Mouse (Mus musculus) limb, embryonic 12.5 days (tissue): ENCODE measurements around the gene Raly. TPM values are rescaled to one million over a fixed set of nuclear protein-coding genes. Genes with fewer than 3 reads are reported as not detected.
A peak's percentile ranks its signal among the peaks of the same experiment; 100 is the strongest.
"Not testable (repeated sequence)": the region's sequence is repeated elsewhere in the genome, so short reads cannot be mapped to it uniquely, and the experiment has no call there.

ENCODE experiments used
- ATAC-seq: fragments of 200-750 bp; cut with Nextera tagmentation; 2 replicates; pipeline ENCODE4 v1.8.0; 2017; ENCODE audit warnings: low read depth, moderate TSS enrichment; ENCODE audit not compliant: insufficient number of reproducible peaks, insufficient read depth, low FRiP score, low TSS enrichment
- H3K27ac ChIP-seq: fragments of 300-500 bp; sonication (generic); 2 replicates; pipeline ENCODE4 v1.5.1; 2016; ENCODE audit warnings: mild to moderate bottlenecking, moderate library complexity
- H3K27me3 ChIP-seq: fragments of 300-500 bp; sonication (generic); 2 replicates; pipeline ENCODE4 v1.6.1; 2016; ENCODE audit warnings: mild to moderate bottlenecking, moderate library complexity
- H3K36me3 ChIP-seq: fragments of 300-500 bp; sonication (generic); 2 replicates; pipeline ENCODE4 v1.6.1; 2016; ENCODE audit warnings: mild to moderate bottlenecking, moderate library complexity
- H3K4me1 ChIP-seq: fragments of 300-500 bp; sonication (generic); replicated peaks from 2 replicates; pipeline ENCODE4 v1.6.1; 2016
- H3K4me2 ChIP-seq: fragments of 300-500 bp; sonication (generic); 2 replicates; pipeline ENCODE4 v1.6.1; 2016; ENCODE audit warnings: mild to moderate bottlenecking, moderate library complexity
- H3K4me3 ChIP-seq: fragments of 300-500 bp; sonication (generic); replicated peaks from 2 replicates; pipeline ENCODE4 v1.5.1; 2016; ENCODE audit warnings: mild to moderate bottlenecking
- H3K9ac ChIP-seq: fragments of 300-500 bp; sonication (generic); replicated peaks from 2 replicates; pipeline ENCODE4 v1.6.1; 2016; ENCODE audit warnings: mild to moderate bottlenecking, moderate library complexity
- H3K9me3 ChIP-seq: fragments of 300-500 bp; sonication (generic); 2 replicates; pipeline ENCODE4 v1.6.1; 2016; ENCODE audit warnings: mild to moderate bottlenecking, moderate library complexity
- WGBS: fragments of 180-500 bp; shearing (Covaris S2); methylation state at CpG from one replicate; pipeline ENCODE4 v1.1.7; 2016; 5-methylcytosine and 5-hydroxymethylcytosine counted together
- polyA plus RNA-seq: library from polyadenylated mRNA; unstranded; fragments of >200 nt; fragmentation: Nextera tagmentation; extraction: Ambion mirVana; gene quantifications from 2 replicates; pipeline ENCODE4 v1.2.1, GENCODE M21; 2016

The Raly gene
- polyA plus RNA-seq, 1 experiment from 2014 or later = 61.3 TPM

GRCm38 (mm10) chr2:154863672-154864071 is 72.8 kb downstream of the Raly start:
- no peak for ATAC-seq
- Histone ChIP-seq H3K27me3 (no peaks in the 10 kb centered on the region), H3K4me3 (no peak overlapping the region), H3K4me1 (no peaks in the 10 kb centered on the region), H3K9me3 (no peaks in the 10 kb centered on the region), H3K36me3 (peaks cover 97% of the 10 kb centered on the region), H3K4me2 (no peak overlapping the region), H3K9ac (no peak overlapping the region), H3K27ac (no peak overlapping the region)
- WGBS = 93% methylated on average over 13 of the region's 13 CpGs

GRCm38 (mm10) chr2:154865696-154866095 is 74.8 kb downstream of the Raly start:
- Histone ChIP-seq H3K27ac (no peak overlapping the region), H3K4me3 (no peak overlapping the region), H3K9me3 (no peaks in the 10 kb centered on the region), H3K36me3 (peaks cover 99% of the 10 kb centered on the region), H3K9ac (no peak overlapping the region), H3K4me2 (no peak overlapping the region), H3K27me3 (no peaks in the 10 kb centered on the region), H3K4me1 (no peaks in the 10 kb centered on the region)
- WGBS = 77% methylated on average over 3 of the region's 3 CpGs
- ATAC-seq = no peak

DNA sequence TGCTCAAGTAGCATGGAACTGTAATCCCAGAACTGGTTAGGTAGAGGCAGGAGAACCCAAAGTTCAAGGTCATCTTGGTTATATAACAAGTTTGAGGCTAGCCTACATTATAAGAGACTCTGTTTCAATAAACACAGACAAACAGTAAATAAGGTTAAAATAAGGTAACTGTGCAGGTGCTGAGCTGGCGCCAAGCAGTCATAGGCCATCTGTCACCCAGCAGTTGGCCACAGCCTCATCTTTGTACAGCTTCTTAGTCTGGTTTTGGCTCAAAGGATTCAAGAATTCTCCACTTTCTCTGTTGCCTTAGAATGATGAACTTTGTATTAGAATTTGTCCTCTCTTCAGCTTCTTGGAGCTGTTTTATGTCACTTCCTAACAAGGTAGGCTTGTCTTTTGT is 77.2 kb downstream of the Raly start:
- Histone ChIP-seq H3K27me3 (no peaks in the 10 kb centered on the region), H3K4me1 (no peaks in the 10 kb centered on the region), H3K4me3 (no peak overlapping the region), H3K27ac (no peak overlapping the region), H3K36me3 (peaks cover 95% of the 10 kb centered on the region), H3K9ac (no peak overlapping the region), H3K4me2 (no peak overlapping the region), H3K9me3 (no peaks in the 10 kb centered on the region)
- WGBS = 97% methylated on average over 1 of the region's 1 CpGs
- no peak for ATAC-seq

DNA sequence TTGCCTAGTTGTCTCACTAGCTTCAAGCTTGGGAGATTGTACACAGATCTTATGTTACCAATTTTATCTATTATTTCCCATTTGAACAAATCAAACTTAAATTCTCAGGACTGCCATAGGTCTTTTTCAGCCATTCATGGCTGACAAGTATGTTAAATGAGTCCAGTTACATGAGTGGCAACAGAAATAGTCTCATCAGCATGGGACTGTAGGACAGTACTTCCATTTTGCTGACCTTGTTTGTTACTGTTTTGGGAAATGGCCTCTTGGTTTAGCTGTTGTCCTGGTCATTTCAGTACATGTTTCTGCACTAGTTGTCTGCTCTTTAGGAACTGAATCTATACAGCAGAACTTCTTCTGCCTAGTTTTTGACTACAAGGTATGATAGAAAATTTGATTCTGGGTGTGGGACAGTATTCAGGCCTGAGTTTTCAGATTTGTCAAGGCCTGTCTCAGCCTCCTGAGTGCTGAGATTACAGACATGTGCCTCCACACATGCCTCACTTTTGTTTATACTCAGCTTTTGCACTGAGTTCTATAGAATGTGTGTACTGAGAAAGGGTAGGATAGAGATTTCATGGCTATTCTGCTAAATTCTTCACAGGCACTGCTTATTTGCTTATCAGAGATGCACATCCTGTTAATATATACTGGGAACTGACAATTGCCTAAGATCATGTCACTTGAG is 79.2 kb downstream of the Raly start:
- Histone ChIP-seq H3K4me2 (no peak overlapping the region), H3K27me3 (no peaks in the 10 kb centered on the region), H3K27ac (no peak overlapping the region), H3K36me3 (peaks cover 90% of the 10 kb centered on the region), H3K4me1 (no peaks in the 10 kb centered on the region), H3K4me3 (no peak overlapping the region), H3K9ac (no peak overlapping the region), H3K9me3 (no peaks in the 10 kb centered on the region)
- ATAC-seq = no peak

DNA sequence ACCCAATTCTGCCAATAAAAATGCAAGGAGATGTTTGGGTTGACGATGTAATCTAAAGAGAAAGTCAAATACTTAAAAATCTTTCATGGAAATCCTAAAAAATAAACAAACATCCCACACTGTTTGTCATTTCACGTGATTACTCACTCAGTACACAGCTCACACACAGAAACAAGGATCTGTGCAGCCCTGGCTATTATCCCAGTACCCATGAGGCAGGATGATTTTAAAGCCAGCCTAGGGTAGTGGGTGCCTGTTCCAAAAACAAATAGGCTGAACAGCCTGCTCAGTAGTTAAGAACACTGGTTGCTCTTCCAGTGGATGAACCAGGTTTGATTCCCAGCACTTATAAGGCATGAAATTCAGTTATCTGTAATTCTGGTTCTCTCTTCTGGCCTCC is 85.7 kb downstream of the Raly start:
- H3K27me3 ChIP-seq = no peaks in the 10 kb centered on the region
- whole genome bisulfite sequencing = 92% methylated on average over 2 of the region's 2 CpGs
- no peaks in the 10 kb centered on the region for H3K9me3 ChIP-seq
- no peaks in the 10 kb centered on the region; the same call in 1 of the 2 replicates for H3K4me1 ChIP-seq
- H3K4me3 ChIP-seq = no peak overlapping the region
- peaks cover 77% of the 10 kb centered on the region for H3K36me3 ChIP-seq
- no peak overlapping the region for H3K4me2 ChIP-seq
- ATAC-seq = no peak
- no peak overlapping the region for H3K9ac ChIP-seq
- no peak overlapping the region for H3K27ac ChIP-seq

DNA sequence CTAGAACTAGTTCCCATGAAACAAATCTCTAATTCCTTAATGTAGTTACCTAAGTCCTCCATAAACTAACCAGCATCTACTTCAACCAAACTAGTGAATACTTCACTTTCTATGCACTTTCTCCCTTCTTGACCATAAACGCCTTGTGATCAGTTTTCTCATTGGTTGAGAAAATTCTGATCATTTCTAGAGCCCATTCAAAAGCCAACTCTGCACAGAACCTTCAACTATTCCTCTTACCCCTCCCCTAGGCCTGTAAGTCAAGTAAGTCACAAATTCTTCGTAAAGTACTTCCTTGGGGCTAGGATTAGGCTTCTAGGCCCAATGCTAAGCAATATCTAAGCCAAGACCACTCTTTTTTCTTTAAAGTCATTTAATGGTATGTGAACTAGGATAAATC is 100.7 kb downstream of the Raly start:
- Histone ChIP-seq H3K9me3 (no peaks in the 10 kb centered on the region), H3K4me3 (peak overlapping the region; percentile 95), H3K27ac (no peak overlapping the region), H3K36me3 (peaks cover 16% of the 10 kb centered on the region), H3K27me3 (no peaks in the 10 kb centered on the region), H3K4me2 (peak overlapping the region; percentile 82), H3K4me1 (peaks cover 15% of the 10 kb centered on the region), H3K9ac (peak overlapping the region; percentile 93)
- WGBS = 16% methylated on average over 2 of the region's 2 CpGs
- ATAC-seq = no peak

DNA sequence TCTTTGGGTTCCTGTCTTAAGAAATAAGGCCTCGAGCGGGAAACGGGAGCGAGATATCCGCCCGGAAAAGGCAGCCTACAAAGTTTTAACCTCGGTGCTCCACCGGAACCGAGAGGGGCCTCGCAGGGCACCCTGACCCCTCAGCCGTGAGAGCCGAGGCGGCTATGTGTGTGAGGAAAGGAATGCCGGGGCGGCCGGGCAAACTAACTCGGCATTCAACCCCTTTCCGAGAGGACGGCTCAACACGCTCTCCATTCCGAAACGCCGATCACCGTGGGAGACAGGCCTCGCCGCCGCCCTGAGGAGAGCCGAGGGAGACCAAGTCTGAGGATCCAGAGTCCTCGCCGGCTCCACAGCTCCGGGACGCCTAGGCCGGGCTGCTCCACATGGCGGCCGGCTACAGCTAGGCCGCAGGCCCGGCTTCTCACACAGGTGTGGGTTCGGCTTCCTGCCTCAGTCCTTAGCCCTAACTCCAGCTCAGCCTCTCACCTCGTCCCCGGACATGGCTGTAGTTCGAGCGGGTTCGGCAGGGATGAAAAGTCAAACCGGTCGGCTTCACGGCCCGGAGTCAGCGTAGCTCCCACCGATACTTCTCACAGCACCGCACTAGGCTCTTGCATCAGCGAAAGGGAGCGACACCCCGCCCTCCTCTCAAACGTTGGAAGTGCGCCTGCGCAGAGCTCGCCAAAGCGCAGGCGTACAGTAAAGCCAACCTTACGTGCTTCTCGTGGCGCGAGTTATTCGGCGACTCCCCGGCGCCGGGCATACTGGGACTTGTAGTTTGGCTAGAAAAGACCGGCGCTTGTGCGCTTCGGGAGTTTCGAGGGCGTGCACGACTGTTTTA is 101.5 kb downstream of the Raly start, which contains the start of gene Eif2s2:
Eif2s2 (minus strand) TSS at position 735 of the 844 bp plus-strand sequence.
- Histone ChIP-seq H3K27me3 (no peaks in the 10 kb centered on the region), H3K4me3 (peak within 1 kb of the TSS; percentile 95), H3K9me3 (no peaks in the 10 kb centered on the region), H3K27ac (peak within 1 kb of the TSS; percentile 86), H3K36me3 (peaks cover 10% of the 10 kb centered on the region), H3K4me1 (peaks cover 15% of the 10 kb centered on the region), H3K9ac (peak within 1 kb of the TSS; percentile 93), H3K4me2 (peak within 1 kb of the TSS; percentile 82)
- ATAC-seq = peak; percentile 97
- under 1% methylated on average over 75 of the region's 75 CpGs for WGBS

- H3K9ac ChIP-seq = 0 out of 2 replicates have a peak overlapping the region, but pooled peaks have one; percentile 37
- peak overlapping the region; percentile 82 for H3K4me2 ChIP-seq
- peak overlapping the region; percentile 95 for H3K4me3 ChIP-seq
- H3K27ac ChIP-seq = no peak overlapping the region
- 11% methylated on average over 12 of the region's 12 CpGs for WGBS
- no peaks in the 10 kb centered on the region for H3K27me3 ChIP-seq
- H3K36me3 ChIP-seq = peaks cover 5% of the 10 kb centered on the region
- no peaks in the 10 kb centered on the region for H3K9me3 ChIP-seq
- no peak; the same call in 1 of the 2 replicates for ATAC-seq
- peaks cover 15% of the 10 kb centered on the region for H3K4me1 ChIP-seq
These were observed 102.1 kb downstream of the Raly start for GRCm38 (mm10) chr2:154893045-154893385.

DNA sequence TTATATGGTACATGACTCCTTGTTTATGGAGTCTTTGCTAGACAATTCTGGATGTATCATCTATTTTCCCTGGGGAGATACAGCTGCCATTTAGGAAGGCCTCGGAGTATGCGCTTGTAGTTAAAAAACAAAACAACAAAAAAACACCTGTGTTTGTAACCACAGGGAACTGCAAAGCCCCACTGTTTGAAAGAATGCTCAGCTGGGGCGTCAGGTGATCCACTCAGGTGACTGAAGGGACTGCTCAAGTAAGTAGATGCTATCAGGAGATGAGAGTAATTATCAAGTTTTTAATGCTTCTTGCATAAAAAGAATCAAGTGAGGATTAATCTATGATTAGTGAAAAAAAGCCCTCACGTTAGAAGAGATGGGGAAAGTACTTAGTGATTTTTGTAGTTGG is 102.7 kb downstream of the Raly start:
- H3K36me3 ChIP-seq = no peaks in the 10 kb centered on the region
- peak overlapping the region; percentile 82 for H3K4me2 ChIP-seq
- H3K4me1 ChIP-seq = peaks cover 15% of the 10 kb centered on the region
- H3K4me3 ChIP-seq = no peak overlapping the region
- no peaks in the 10 kb centered on the region for H3K9me3 ChIP-seq
- no peak overlapping the region for H3K9ac ChIP-seq
- WGBS = 62% methylated on average over 4 of the region's 4 CpGs
- no peak for ATAC-seq
- no peak overlapping the region for H3K27ac ChIP-seq
- H3K27me3 ChIP-seq = no peaks in the 10 kb centered on the region

GRCm38 (mm10) chr2:154899004-154899403 is 108.1 kb downstream of the Raly start:
- whole genome bisulfite sequencing = 87% methylated on average over 8 of the region's 8 CpGs
- H3K4me2 ChIP-seq, H3K27me3 ChIP-seq, H3K4me3 ChIP-seq, H3K36me3 ChIP-seq, H3K9ac ChIP-seq, H3K27ac ChIP-seq, ATAC-seq, H3K4me1 ChIP-seq, H3K9me3 ChIP-seq: not testable (repeated sequence)

DNA sequence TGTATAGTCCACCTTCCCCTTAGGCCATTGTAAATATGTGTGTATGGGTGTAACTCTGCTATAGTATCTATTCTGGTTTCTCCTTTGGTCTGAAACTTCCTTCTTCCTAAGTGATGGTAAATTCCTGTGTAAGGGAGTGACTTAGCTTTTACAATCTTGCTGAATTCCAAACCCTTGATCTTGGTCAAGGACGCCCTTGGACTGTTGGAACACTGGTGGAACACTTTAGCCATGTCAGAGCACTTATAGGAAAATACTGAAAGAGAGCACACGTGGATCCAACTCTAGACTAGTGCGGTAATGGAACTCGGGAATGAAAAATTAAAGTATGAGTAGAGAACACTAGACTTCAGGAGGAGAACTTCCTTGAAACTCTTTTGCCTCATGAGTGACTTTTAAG is 108.5 kb downstream of the Raly start:
- H3K27me3 ChIP-seq, H3K4me3 ChIP-seq, ATAC-seq, H3K9me3 ChIP-seq, H3K36me3 ChIP-seq, H3K27ac ChIP-seq, H3K4me1 ChIP-seq, H3K9ac ChIP-seq, H3K4me2 ChIP-seq: not testable (repeated sequence)
- WGBS = 78% methylated on average over 4 of the region's 4 CpGs
